Comparison of ENCODE assay signal across 10 mouse cellular contexts in the genomic region with DNA sequence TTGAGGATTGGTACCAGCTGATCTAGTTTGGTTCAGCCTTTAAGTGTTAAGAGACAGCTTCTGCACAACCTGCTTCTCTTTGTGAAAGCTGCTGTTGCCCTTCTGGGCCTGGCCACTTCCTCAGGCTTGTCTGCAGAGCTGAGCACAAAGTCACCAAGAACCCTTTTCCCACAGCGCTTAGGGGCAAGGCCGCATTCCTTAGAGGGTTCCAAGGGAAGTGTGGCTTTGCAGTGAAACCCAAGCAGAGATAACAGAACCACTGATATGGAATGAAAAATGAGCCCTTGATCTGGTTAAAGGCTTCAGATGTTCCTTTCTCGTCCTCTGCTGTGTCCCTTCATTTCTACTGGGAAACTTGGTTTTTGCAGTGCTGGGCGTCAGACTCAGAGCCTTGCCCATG. TPM values are rescaled to one million over a fixed set of nuclear protein-coding genes. Genes with fewer than 3 reads are reported as not detected.
"Had no signal": no experiment of that assay in that cellular context is flagged by ENCODE, and none has a peak within 500 bp of the region (broad histone marks: within the 10 kb centered on the region; RNA-seq: fewer than 3 reads in every experiment).

No protein-coding gene starts in this region.

- DNase-seq: kidney, adult 18-20 months; kidney, adult 9 months; kidney, postnatal 25 days; layer of hippocampus, adult 9-11 months; liver; lung, adult 18-20 months; lung, postnatal 10 days; lung, postnatal 36 days; right cerebral cortex, postnatal 4 days had no signal

RNA-seq across cellular contexts. Expression of a gene that starts 26.4 kb away (rescaled TPM):
- total RNA-seq: monocyte, adult 5-6 weeks had no signal
